Mouse (Mus musculus): ENCODE data around the gene Nfyb. TPM values are rescaled to one million over a fixed set of nuclear protein-coding genes. Genes with fewer than 3 reads are reported as not detected.

Gene Nfyb
- polyA plus RNA-seq, 1 experiment = 40.3 TPM

DNA sequence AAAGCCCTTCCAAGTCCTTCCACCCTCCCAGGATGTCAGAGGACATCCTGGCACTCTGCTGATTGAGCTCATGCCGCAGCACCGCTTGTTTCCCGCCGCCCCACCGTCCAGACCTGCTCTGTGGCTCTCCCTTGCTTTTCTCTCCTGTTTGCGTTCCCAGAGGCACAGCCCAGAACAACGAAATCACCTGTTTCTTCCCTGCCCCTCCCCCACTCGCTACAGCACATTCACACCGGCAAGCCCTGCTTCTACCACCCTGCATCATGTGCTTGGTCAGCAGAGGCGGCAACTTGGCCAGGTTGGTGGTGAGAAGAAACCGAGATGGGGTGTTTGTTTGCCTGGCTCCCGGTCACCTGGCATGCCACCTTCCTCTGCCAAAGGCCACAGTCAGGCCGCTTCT lies 13.9 kb upstream of the Nfyb start:
- Histone ChIP-seq H3K4me1 (ENCODE audit: control insufficient read depth, insufficient read depth, low read length) (no peaks in the 10 kb centered on the region; the same call in none of the 2 replicates), H3K4me3 (replicated peaks; ENCODE audit: control insufficient read depth, low read depth, low read length) (no peak overlapping the region), H3K27ac (ENCODE audit: control insufficient read depth, insufficient read depth, low read depth, low read length, poor library complexity) (no peak overlapping the region)
- 37% methylated on average over 13 of the region's 13 CpGs for WGBS
- TF ChIP-seq CTCF (IDR thresholded peaks at IDR 0.05; ENCODE audit: control insufficient read depth, insufficient read depth, low read length) (no peak), POLR2A (IDR thresholded peaks at IDR 0.05; ENCODE audit: borderline replicate concordance, control insufficient read depth, low read depth, low read length) (no peak)

DNA sequence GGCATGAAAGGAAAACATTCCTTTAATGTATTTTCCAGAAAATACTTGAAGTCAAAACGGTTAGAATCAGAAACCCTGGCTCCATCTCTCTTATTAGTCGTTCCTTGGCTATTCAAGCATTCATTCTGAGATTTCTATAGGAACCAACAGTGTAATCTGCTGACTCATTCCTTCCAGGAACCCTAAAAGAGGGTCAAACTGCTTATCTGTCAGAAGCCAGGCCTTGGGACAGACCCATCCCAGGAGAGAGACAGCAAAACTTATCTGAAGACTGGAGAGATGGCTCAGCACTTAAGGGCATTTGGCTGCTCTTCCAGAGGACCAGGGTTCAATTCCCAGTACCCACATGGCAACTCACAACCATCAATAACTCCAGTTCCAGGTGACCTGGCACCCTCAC lies 13.1 kb upstream of the Nfyb start:
- TF ChIP-seq CTCF (IDR thresholded peaks at IDR 0.05; ENCODE audit: control insufficient read depth, insufficient read depth, low read length) = no peak
- TF ChIP-seq POLR2A (IDR thresholded peaks at IDR 0.05; ENCODE audit: borderline replicate concordance, control insufficient read depth, low read depth, low read length) = no peak
- Histone ChIP-seq H3K27ac (ENCODE audit: control insufficient read depth, insufficient read depth, low read depth, low read length, poor library complexity) (no peak overlapping the region), H3K4me1 (ENCODE audit: control insufficient read depth, insufficient read depth, low read length) (no peaks in the 10 kb centered on the region; the same call in none of the 2 replicates), H3K4me3 (replicated peaks; ENCODE audit: control insufficient read depth, low read depth, low read length) (no peak overlapping the region)
- 25% methylated on average over 2 of the region's 2 CpGs for WGBS

DNA sequence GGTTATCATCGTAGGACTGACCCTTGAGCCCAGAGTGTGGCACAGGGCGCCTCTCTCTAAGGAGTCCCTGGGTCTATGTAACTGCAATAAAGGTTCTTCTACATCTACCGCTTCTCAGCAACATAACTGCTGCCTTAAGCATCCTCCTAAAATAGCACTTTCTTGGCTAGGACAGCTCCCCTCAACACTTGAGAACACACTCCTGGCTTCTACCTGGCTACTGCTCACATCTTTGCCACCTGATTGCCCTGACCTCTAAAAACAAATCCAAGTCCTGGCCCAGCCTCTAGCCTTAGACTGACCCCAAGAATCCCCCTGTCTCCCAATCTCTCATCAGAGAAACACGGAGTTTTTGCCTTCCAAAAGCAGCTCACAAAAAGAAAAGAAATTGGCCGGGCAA lies 10.9 kb upstream of the Nfyb start:
- no peak overlapping the region for H3K27ac ChIP-seq (ENCODE audit: control insufficient read depth, insufficient read depth, low read depth, low read length, poor library complexity)
- H3K4me3 ChIP-seq (replicated peaks; ENCODE audit: control insufficient read depth, low read depth, low read length) = no peak overlapping the region
- 89% methylated on average over 5 of the region's 5 CpGs for WGBS
- no peak for TF ChIP-seq POLR2A (IDR thresholded peaks at IDR 0.05; ENCODE audit: borderline replicate concordance, control insufficient read depth, low read depth, low read length)
- no peak for TF ChIP-seq CTCF (IDR thresholded peaks at IDR 0.05; ENCODE audit: control insufficient read depth, insufficient read depth, low read length)
- H3K4me1 ChIP-seq (ENCODE audit: control insufficient read depth, insufficient read depth, low read length) = no peaks in the 10 kb centered on the region; the same call in 1 of the 2 replicates

DNA sequence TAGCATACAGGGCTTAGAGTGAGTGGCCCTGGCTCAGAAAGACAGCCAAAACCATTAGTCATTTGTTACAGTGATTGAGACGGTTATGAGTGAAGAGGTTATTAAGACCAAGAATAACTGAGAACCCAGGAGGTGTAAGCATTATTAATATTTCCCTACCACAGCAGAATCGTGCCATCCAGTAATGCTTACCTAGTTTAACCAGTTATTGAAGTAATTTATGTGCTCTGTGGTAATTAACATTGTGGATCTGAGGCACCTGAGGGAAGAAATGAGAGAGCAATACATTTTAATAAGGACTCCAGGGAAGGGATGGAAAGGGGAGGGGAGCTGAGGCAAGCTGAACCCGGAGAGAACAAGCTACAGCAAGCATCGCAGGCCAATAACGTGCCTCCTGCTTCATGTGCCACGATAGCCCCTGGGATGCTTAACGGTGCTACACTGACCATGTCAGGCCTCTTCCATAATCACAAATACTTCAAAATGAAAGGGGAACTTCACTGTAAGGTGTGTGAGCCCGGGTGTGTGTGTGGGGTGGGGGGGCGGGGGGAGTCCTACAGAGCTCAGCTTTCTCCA lies 7.7 kb upstream of the Nfyb start:
- TF ChIP-seq POLR2A (IDR thresholded peaks at IDR 0.05; ENCODE audit: borderline replicate concordance, control insufficient read depth, low read depth, low read length) = no peak
- TF ChIP-seq CTCF (IDR thresholded peaks at IDR 0.05; ENCODE audit: control insufficient read depth, insufficient read depth, low read length) = no peak
- H3K4me1 ChIP-seq (ENCODE audit: control insufficient read depth, insufficient read depth, low read length) = no peaks in the 10 kb centered on the region; the same call in 1 of the 2 replicates
- H3K4me3 ChIP-seq (replicated peaks; ENCODE audit: control insufficient read depth, low read depth, low read length) = no peak overlapping the region
- H3K27ac ChIP-seq (ENCODE audit: control insufficient read depth, insufficient read depth, low read depth, low read length, poor library complexity) = no peak overlapping the region
- WGBS = 65% methylated on average over 9 of the region's 9 CpGs

DNA sequence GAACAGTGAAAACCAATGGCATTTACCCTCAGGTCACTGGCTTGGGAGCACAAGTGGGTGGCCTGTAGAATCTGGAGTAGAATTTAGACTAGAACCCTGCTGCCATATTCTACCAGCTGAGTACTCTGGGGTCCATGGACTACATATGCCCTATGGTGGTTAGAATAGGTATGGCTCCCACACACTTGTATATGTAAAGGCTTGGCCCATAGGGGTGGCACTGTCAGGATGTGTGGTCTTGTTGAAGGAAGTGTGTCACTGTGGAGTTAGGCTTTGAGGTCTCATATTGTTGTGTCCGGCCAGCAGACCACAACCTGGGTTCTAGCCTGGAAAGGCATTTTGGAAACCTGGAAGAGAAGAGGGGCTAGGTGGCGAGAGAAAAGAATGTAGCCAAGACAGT lies 6.8 kb upstream of the Nfyb start:
- no peak for TF ChIP-seq CTCF (IDR thresholded peaks at IDR 0.05; ENCODE audit: control insufficient read depth, insufficient read depth, low read length)
- TF ChIP-seq POLR2A (IDR thresholded peaks at IDR 0.05; ENCODE audit: borderline replicate concordance, control insufficient read depth, low read depth, low read length) = no peak
- H3K27ac ChIP-seq (ENCODE audit: control insufficient read depth, insufficient read depth, low read depth, low read length, poor library complexity) = no peak overlapping the region
- 48% methylated on average over 2 of the region's 2 CpGs for WGBS
- H3K4me1 ChIP-seq (ENCODE audit: control insufficient read depth, insufficient read depth, low read length) = no peaks in the 10 kb centered on the region; the same call in 1 of the 2 replicates
- no peak overlapping the region for H3K4me3 ChIP-seq (replicated peaks; ENCODE audit: control insufficient read depth, low read depth, low read length)

DNA sequence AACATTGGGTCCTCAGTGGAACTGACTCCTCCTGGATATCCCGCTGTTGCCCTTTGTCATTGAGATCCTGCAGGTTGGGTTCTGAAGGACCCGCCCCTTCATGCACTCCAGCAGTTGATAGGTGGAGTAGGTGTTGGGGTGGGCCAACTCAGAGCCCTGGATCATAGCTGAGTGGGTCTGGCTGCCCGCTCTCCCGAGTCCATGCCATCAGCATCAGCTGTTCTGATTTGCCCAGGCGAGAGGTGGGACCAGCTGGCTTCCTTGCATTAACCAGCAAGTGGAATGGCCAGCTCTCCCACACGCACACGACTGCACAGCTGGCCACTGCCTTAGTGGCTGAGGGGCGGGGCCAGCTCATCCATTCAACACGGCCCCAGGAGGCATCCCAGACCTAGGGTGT lies 5.0 kb upstream of the Nfyb start:
- Histone ChIP-seq H3K4me3 (replicated peaks; ENCODE audit: control insufficient read depth, low read depth, low read length) (no peak overlapping the region), H3K27ac (ENCODE audit: control insufficient read depth, insufficient read depth, low read depth, low read length, poor library complexity) (no peak overlapping the region), H3K4me1 (ENCODE audit: control insufficient read depth, insufficient read depth, low read length) (peaks cover 3% of the 10 kb centered on the region)
- TF ChIP-seq CTCF (IDR thresholded peaks at IDR 0.05; ENCODE audit: control insufficient read depth, insufficient read depth, low read length) (no peak), POLR2A (IDR thresholded peaks at IDR 0.05; ENCODE audit: borderline replicate concordance, control insufficient read depth, low read depth, low read length) (no peak)
- 79% methylated on average over 9 of the region's 9 CpGs for WGBS

DNA sequence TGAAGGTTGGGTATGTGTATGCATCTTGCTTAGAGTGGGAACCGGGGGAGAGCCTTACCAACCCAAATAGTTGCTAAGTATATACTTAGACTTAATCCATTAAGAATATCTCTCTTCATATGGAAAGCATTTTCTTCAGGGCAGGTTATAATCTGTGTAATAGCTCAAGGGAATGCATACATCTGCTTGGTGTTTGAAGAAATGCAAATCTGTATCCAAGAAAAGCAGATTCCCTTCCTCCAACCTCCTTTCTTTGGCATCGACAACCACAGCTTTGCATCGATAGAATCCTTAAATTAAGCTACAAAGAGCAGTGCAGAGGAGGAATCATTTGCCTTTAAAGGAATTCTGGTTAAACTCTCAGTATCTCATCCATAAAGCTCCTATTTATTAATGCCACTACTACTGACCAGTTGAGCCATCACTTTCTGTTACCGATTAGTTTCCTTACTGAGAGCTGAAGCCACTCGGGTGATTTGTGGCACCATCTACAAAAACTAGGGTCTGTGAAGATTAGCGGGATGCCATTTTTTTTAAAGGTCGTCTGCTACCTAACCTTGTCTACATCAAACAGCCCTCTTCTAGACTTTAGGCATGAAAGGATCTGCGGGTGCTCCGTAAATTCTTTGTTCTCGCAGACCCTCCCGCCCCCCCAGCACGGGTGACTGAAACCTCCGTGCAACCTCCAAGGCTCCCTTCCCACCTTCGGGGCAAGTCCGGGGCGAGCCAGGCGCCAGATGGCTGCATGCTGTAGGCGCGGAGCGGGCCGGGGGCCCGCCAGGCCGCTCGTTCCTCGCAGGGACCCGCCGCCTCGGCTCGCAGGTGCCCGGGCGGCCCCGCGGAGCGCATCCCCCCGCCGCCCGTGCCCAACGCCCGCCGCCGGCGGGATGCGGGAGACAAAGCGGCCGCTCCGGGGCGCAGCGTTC lies 925 bp downstream of the Nfyb start:
- peaks cover 8% of the 10 kb centered on the region for H3K4me1 ChIP-seq (ENCODE audit: control insufficient read depth, insufficient read depth, low read length)
- TF ChIP-seq CTCF (IDR thresholded peaks at IDR 0.05; ENCODE audit: control insufficient read depth, insufficient read depth, low read length) = no peak
- no peak for TF ChIP-seq POLR2A (IDR thresholded peaks at IDR 0.05; ENCODE audit: borderline replicate concordance, control insufficient read depth, low read depth, low read length)
- peak overlapping the region; percentile 96 for H3K27ac ChIP-seq (ENCODE audit: control insufficient read depth, insufficient read depth, low read depth, low read length, poor library complexity)
- WGBS = under 1% methylated on average over 48 of the region's 48 CpGs
- peak overlapping the region; percentile 63 for H3K4me3 ChIP-seq (replicated peaks; ENCODE audit: control insufficient read depth, low read depth, low read length)

DNA sequence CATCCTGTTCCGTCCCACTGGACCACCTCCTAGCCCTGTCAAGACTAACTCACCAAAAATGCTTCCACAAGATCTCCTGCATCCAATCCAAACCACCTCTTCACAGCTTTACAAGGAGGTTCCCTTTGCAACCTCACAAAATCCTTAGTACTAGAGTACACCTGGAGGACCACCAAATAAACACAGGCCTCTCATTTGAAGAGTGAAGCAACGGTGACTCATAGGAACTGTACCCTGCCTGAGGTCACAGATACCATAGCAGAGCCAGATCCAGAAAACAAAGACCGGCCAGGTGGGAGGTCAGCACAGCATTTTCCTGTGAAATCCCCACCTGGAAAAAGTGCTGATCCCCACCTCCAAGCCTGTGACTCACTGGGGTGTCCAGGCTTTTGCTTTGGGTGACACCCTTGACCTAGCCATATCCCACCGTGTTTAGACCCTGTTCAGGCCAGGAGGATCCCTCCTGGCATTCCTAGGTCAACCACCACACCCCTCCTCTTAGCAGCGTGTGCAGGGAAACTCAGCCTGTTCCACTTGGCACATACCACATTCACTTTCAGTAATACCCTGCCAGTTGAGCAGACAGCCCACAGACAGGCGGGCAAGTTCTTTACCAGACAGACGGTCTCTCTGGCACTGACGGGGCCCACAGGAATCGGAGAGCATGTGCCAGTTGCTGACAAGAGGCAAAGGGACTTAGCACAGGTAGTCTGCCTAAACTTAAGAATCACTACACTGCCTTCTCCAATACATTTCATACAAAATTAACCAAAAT lies 2.7 kb downstream of the Nfyb start:
- no peak overlapping the region for H3K4me3 ChIP-seq (replicated peaks; ENCODE audit: control insufficient read depth, low read depth, low read length)
- 83% methylated on average over 9 of the region's 9 CpGs for WGBS
- H3K27ac ChIP-seq (ENCODE audit: control insufficient read depth, insufficient read depth, low read depth, low read length, poor library complexity) = no peak overlapping the region
- no peak for TF ChIP-seq CTCF (IDR thresholded peaks at IDR 0.05; ENCODE audit: control insufficient read depth, insufficient read depth, low read length)
- TF ChIP-seq POLR2A (IDR thresholded peaks at IDR 0.05; ENCODE audit: borderline replicate concordance, control insufficient read depth, low read depth, low read length) = no peak
- H3K4me1 ChIP-seq (ENCODE audit: control insufficient read depth, insufficient read depth, low read length) = peaks cover 8% of the 10 kb centered on the region

All from bone marrow, adult 2 months (tissue).